In the genomic region with DNA sequence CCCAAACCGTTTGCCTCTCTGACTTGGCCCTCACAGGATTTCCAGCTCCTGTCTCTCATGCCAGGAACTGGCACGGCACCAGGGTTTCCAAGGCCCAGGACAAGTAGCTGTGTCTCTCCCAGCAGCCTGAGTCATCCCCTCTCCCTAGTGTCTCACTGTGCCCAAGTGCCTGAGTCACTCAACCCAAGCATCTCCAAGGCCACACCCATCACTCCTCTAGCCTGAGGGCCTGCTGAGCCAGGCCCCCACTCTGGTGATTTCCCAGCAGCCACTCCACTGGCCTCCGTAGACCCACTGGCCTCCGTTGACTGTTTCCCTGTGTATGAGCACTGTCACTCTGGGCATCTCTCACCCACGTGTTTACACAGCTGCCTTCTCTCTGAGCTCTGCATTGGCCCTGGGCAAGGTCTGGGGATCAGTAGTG, we compare ENCODE assay signal across 9 mouse cellular contexts. TPM values are rescaled to one million over a fixed set of nuclear protein-coding genes. Genes with fewer than 3 reads are reported as not detected.
A peak's percentile ranks its signal among the peaks of the same experiment; 100 is the strongest.
DNase-seq lines count a peak whose midpoint lies in the region; ATAC-seq and TF ChIP-seq lines count a peak whose summit lies in the region.
"Had no signal": no experiment of that assay in that cellular context is flagged by ENCODE, and none has a peak within 500 bp of the region (broad histone marks: within the 10 kb centered on the region; RNA-seq: fewer than 3 reads in every experiment).

No protein-coding gene starts in this region.

- no peak overlapping the region for H3K9ac ChIP-seq in kidney, postnatal 0 days (ENCODE audit: low read depth, low read length)
- H3K9ac ChIP-seq in stomach, embryonic 15.5 days, result no peak overlapping the region

- H3K9me3 ChIP-seq in kidney, postnatal 0 days (replicated peaks; ENCODE audit: low read length), result no peaks in the 10 kb centered on the region
- H3K9me3 ChIP-seq in stomach, embryonic 15.5 days, result no peaks in the 10 kb centered on the region

- TF ChIP-seq CTCF in kidney, postnatal 0 days (IDR thresholded peaks at IDR 0.05; ENCODE audit: low read depth), result no peak

- peak; percentile 65 for DNase-seq in layer of hippocampus, adult 11-12 months (ENCODE audit: low spot score)
- DNase-seq in layer of hippocampus, adult 9-10 months (ENCODE audit: low spot score), result no peak
- peak; percentile 89 for DNase-seq in cerebellum, postnatal 14 days
- DNase-seq in gastrocnemius, postnatal 4 days (ENCODE audit: low spot score in 2 of 2), result peak; percentile 43 to 69
- DNase-seq in kidney, postnatal 0 days (ENCODE audit: low spot score), result no peak
- peak; percentile 84 for DNase-seq in lung, postnatal 14 days

- peak; percentile 73 for ATAC-seq in kidney, postnatal 0 days (replicated peaks; ENCODE audit: low FRiP score, low read depth)
- peak; percentile 59; the same call in 1 of the 2 replicates for ATAC-seq in stomach, embryonic 15.5 days (ENCODE audit: insufficient read depth, low FRiP score, low read depth)
- no peak for ATAC-seq in erythroblast, adult 5-6 weeks (replicated peaks; ENCODE audit: low FRiP score, poor library complexity, severe bottlenecking)

- no peak overlapping the region for H3K4me2 ChIP-seq in kidney, postnatal 0 days (ENCODE audit: low read length)
- H3K4me2 ChIP-seq in stomach, embryonic 15.5 days, result no peak overlapping the region

- 40% methylated on average over 5 of the region's 5 CpGs for WGBS in kidney, postnatal 0 days
- 54% methylated on average over 5 of the region's 5 CpGs for WGBS in stomach, embryonic 15.5 days

- H3K4me1 ChIP-seq in kidney, postnatal 0 days (replicated peaks; ENCODE audit: insufficient read depth, low read length), result no peaks in the 10 kb centered on the region
- peaks cover 11% of the 10 kb centered on the region for H3K4me1 ChIP-seq in stomach, embryonic 15.5 days

- H3K4me3 ChIP-seq in kidney, postnatal 0 days (replicated peaks; ENCODE audit: low read depth, low read length), result no peak overlapping the region
- no peak overlapping the region for H3K4me3 ChIP-seq in stomach, embryonic 15.5 days (replicated peaks)

- H3K36me3 ChIP-seq in kidney, postnatal 0 days (ENCODE audit: insufficient read depth, low read length), result no peaks in the 10 kb centered on the region
- H3K36me3 ChIP-seq in stomach, embryonic 15.5 days, result no peaks in the 10 kb centered on the region

- no peak overlapping the region for H3K27ac ChIP-seq in kidney, postnatal 0 days
- H3K27ac ChIP-seq in stomach, embryonic 15.5 days, result no peak overlapping the region

- no peaks in the 10 kb centered on the region for H3K27me3 ChIP-seq in kidney, postnatal 0 days (ENCODE audit: insufficient read depth, low read length)
- H3K27me3 ChIP-seq in stomach, embryonic 15.5 days (replicated peaks), result no peaks in the 10 kb centered on the region

RNA-seq across cellular contexts. Expression of gene Map6, which starts 37.7 kb away (rescaled TPM):
- total RNA-seq in gastrocnemius, postnatal 4 days (2021), result 10 to 100 TPM in 1 of 2 experiments, 1 to 10 TPM in 1; 8.3 to 11.5 TPM
- polyA plus RNA-seq in kidney, postnatal 0 days (2015; fragmentation: Nextera tagmentation; extraction: Ambion mirVana), result 1.7 and 1.8 TPM in 2 replicates
- 6.3 and 6.7 TPM in 2 replicates for polyA plus RNA-seq in stomach, embryonic 15.5 days (2015; fragmentation: Nextera tagmentation; extraction: Ambion mirVana)
- 0.19 TPM in 1 of 2 replicates, not detected in the other for total RNA-seq in erythroblast, adult 5-6 weeks (2015; ENCODE audit: low replicate concordance)
- 0.34 TPM in 1 of 2 replicates, not detected in the other for total RNA-seq in erythroblast, adult 5-6 weeks (2017; ENCODE audit: low replicate concordance)
- total RNA-seq: MEL had no signal

RNA-seq across cellular contexts. Expression of gene Serpinh1, which starts 48.1 kb away (rescaled TPM):
- total RNA-seq in gastrocnemius, postnatal 4 days (2021), result 100 to 1,000 TPM; 409 to 535 TPM
- 819 and 983 TPM in 2 replicates for polyA plus RNA-seq in kidney, postnatal 0 days (2015; fragmentation: Nextera tagmentation; extraction: Ambion mirVana)
- 1,174 and 1,300 TPM in 2 replicates for polyA plus RNA-seq in stomach, embryonic 15.5 days (2015; fragmentation: Nextera tagmentation; extraction: Ambion mirVana)
- not detected in 2 replicates for total RNA-seq in erythroblast, adult 5-6 weeks (2015; ENCODE audit: low replicate concordance)
- 0.09 and 2.4 TPM in 2 replicates for total RNA-seq in erythroblast, adult 5-6 weeks (2017; ENCODE audit: low replicate concordance)
- total RNA-seq: MEL had no signal

Comparison
In these comparisons a context has a peak if more than half of its experiments do, and no peak if none do; other contexts are left out.
1. DNase-seq: peak in layer of hippocampus, adult 11-12 months (single experiment), cerebellum, postnatal 14 days (2 of 2), gastrocnemius, postnatal 4 days (2 of 2) and lung, postnatal 14 days (single experiment); none in layer of hippocampus, adult 9-10 months (single experiment) and kidney, postnatal 0 days (single experiment).
2. RNA of gene Map6, which starts 37.7 kb away (total RNA-seq): 8.3 to 11.5 TPM in gastrocnemius, postnatal 4 days; 0.19 to 0.34 TPM in erythroblast, adult 5-6 weeks; every median in the first group is over 4 times any median in the second.
3. RNA of gene Serpinh1, which starts 48.1 kb away (total RNA-seq): 409 to 535 TPM in gastrocnemius, postnatal 4 days; 0.09 to 2.4 TPM in erythroblast, adult 5-6 weeks; every median in the first group is over 100 times any median in the second.